ENCODE assay signal across 13 mouse cellular contexts in the genomic region with DNA sequence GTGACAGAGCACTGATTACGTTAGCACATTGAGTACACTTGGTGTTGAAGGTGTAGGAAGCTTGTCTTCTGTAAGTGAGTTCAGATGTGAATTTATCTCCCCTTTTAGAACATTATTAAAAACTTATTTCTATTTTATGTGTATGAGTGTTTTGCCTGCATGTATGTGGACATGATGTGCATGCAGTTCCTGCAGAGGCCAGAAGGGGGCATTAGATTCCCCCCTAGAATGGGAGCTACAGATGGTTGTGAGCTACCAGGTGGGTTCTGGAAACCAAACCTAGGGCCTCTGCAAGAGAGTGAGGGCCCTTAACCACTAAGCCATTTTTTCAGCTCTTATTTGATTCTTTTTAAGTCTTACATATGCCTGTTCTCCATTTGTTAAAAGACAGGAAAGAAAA.
DNase-seq lines count a peak whose midpoint lies in the region; ATAC-seq and TF ChIP-seq lines count a peak whose summit lies in the region.
"Had no signal": no experiment of that assay in that cellular context is flagged by ENCODE, and none has a peak within 500 bp of the region (broad histone marks: within the 10 kb centered on the region; RNA-seq: fewer than 3 reads in every experiment).

No protein-coding gene starts in this region.

- no peaks in the 10 kb centered on the region for H3K36me3 ChIP-seq in midbrain, postnatal 0 days (ENCODE audit: insufficient read depth, low read length)
- no peaks in the 10 kb centered on the region for H3K36me3 ChIP-seq in midbrain, embryonic 14.5 days (ENCODE audit: control insufficient read depth, insufficient read depth, low read length)
- H3K36me3 ChIP-seq in small intestine, adult 2 months (ENCODE audit: control insufficient read depth, insufficient read depth, low read length) = no peaks in the 10 kb centered on the region
- H3K36me3 ChIP-seq: forebrain, embryonic 10.5 days; hindbrain, embryonic 13.5 days; neural tube, embryonic 12.5 days had no signal

- no peak for ATAC-seq in midbrain, postnatal 0 days (ENCODE audit: low FRiP score)
- no peak for ATAC-seq in midbrain, embryonic 14.5 days (ENCODE audit: low FRiP score, low TSS enrichment)

- H3K27ac ChIP-seq in midbrain, postnatal 0 days (ENCODE audit: low read depth, low read length) = no peak overlapping the region
- H3K27ac ChIP-seq in midbrain, embryonic 14.5 days (replicated peaks; ENCODE audit: low read depth, low read length) = no peak overlapping the region
- no peak overlapping the region for H3K27ac ChIP-seq in small intestine, adult 2 months (ENCODE audit: insufficient read depth, low read depth, low read length)
- H3K27ac ChIP-seq: forebrain, embryonic 10.5 days; hindbrain, embryonic 13.5 days; neural tube, embryonic 12.5 days had no signal

- H3K4me1 ChIP-seq in midbrain, postnatal 0 days (ENCODE audit: insufficient read depth, low read length) = no peaks in the 10 kb centered on the region
- H3K4me1 ChIP-seq in midbrain, embryonic 14.5 days (ENCODE audit: control insufficient read depth, insufficient read depth, low read length) = no peaks in the 10 kb centered on the region
- H3K4me1 ChIP-seq in small intestine, adult 2 months (ENCODE audit: control insufficient read depth, insufficient read depth, insufficient read length, low read length) = no peaks in the 10 kb centered on the region
- H3K4me1 ChIP-seq: forebrain, embryonic 10.5 days; hindbrain, embryonic 13.5 days; neural tube, embryonic 12.5 days had no signal

- H3K4me2 ChIP-seq in midbrain, postnatal 0 days (ENCODE audit: low read depth, low read length, poor library complexity, severe bottlenecking) = no peak overlapping the region
- H3K4me2 ChIP-seq in midbrain, embryonic 14.5 days (ENCODE audit: low read length) = no peak overlapping the region
- H3K4me2 ChIP-seq: hindbrain, embryonic 13.5 days; neural tube, embryonic 12.5 days had no signal

- no peaks in the 10 kb centered on the region for H3K9me3 ChIP-seq in midbrain, postnatal 0 days (ENCODE audit: low read length)
- H3K9me3 ChIP-seq in midbrain, embryonic 14.5 days (ENCODE audit: control insufficient read depth, low read length) = no peaks in the 10 kb centered on the region
- H3K9me3 ChIP-seq: forebrain, embryonic 10.5 days; hindbrain, embryonic 13.5 days; neural tube, embryonic 12.5 days had no signal

- no peak for TF ChIP-seq POLR2A in small intestine, adult 2 months (IDR thresholded peaks at IDR 0.05; ENCODE audit: low read depth, low read length)

- WGBS in midbrain, postnatal 0 days = 96% methylated on average over 1 of the region's 1 CpGs
- 94% methylated on average over 1 of the region's 1 CpGs for WGBS in midbrain, embryonic 14.5 days
- WGBS in small intestine, adult 2 months = 87% methylated on average over 1 of the region's 1 CpGs

- no peak overlapping the region for H3K4me3 ChIP-seq in midbrain, postnatal 0 days (ENCODE audit: low read depth, low read length)
- no peak overlapping the region for H3K4me3 ChIP-seq in midbrain, embryonic 14.5 days (replicated peaks; ENCODE audit: low read depth, low read length)
- H3K4me3 ChIP-seq in small intestine, adult 2 months (ENCODE audit: low read depth, low read length) = no peak overlapping the region
- H3K4me3 ChIP-seq: forebrain, embryonic 10.5 days; hindbrain, embryonic 13.5 days; neural tube, embryonic 12.5 days had no signal

- H3K9ac ChIP-seq in midbrain, postnatal 0 days (replicated peaks; ENCODE audit: low read length, poor library complexity, severe bottlenecking) = no peak overlapping the region
- H3K9ac ChIP-seq in midbrain, embryonic 14.5 days (replicated peaks; ENCODE audit: low read length) = no peak overlapping the region
- H3K9ac ChIP-seq: hindbrain, embryonic 13.5 days; neural tube, embryonic 12.5 days had no signal

- DNase-seq in adrenal gland, postnatal 10 days = peak; percentile 14
- DNase-seq in adrenal gland, postnatal 4 days (ENCODE audit: low spot score in 2 of 2) = no peak
- DNase-seq in kidney, adult 18-20 months = peak; percentile 5
- no peak for DNase-seq in kidney, postnatal 14 days
- DNase-seq in midbrain, postnatal 0 days (ENCODE audit: low spot score) = no peak
- DNase-seq in midbrain, embryonic 14.5 days = no peak
- no peak for DNase-seq in cerebellum, adult 11-12 months
- DNase-seq: cerebellum, postnatal 25 days; spleen, adult 18-20 months had no signal

- TF ChIP-seq CTCF in midbrain, postnatal 0 days (IDR thresholded peaks at IDR 0.05) = peak; percentile 54
- peak; percentile 20; the same call in 1 of the 2 replicates for TF ChIP-seq CTCF in small intestine, adult 2 months (IDR thresholded peaks at IDR 0.05; ENCODE audit: extremely low read depth, insufficient read length, insufficient replicate concordance, low read depth, low read length)

- H3K27me3 ChIP-seq in midbrain, postnatal 0 days (ENCODE audit: insufficient read depth, low read length) = no peaks in the 10 kb centered on the region
- H3K27me3 ChIP-seq in midbrain, embryonic 14.5 days (ENCODE audit: control insufficient read depth, insufficient read depth, low read length) = no peaks in the 10 kb centered on the region
- no peaks in the 10 kb centered on the region for H3K27me3 ChIP-seq in small intestine, adult 2 months (ENCODE audit: control insufficient read depth, insufficient read depth, low read length)
- H3K27me3 ChIP-seq: hindbrain, embryonic 13.5 days; neural tube, embryonic 12.5 days had no signal

Comparison
In these comparisons a context has a peak if more than half of its experiments do, and no peak if none do; other contexts are left out.
1. DNase-seq: peak in adrenal gland, postnatal 10 days (single experiment) and kidney, adult 18-20 months (single experiment); none in adrenal gland, postnatal 4 days (0 of 2), kidney, postnatal 14 days (single experiment), midbrain, postnatal 0 days (single experiment), midbrain, embryonic 14.5 days (single experiment) and cerebellum, adult 11-12 months (single experiment).